Mouse (Mus musculus) liver, embryonic 14.5 days (tissue): ENCODE results near the gene Chn2. TPM values are rescaled to one million over a fixed set of nuclear protein-coding genes. Genes with fewer than 3 reads are reported as not detected.

Experiments
- ATAC-seq: fragments of 200-750 bp; cut with Nextera tagmentation; 2 replicates; pipeline ENCODE4 v1.8.0; 2017; ENCODE audit warnings: moderate number of reproducible peaks, mild to moderate bottlenecking, moderate library complexity; ENCODE audit not compliant: insufficient read depth
- DNase-seq, 3 experiments: peaks; one replicate each; pipeline ENCODE4 v3.0.0-alpha.2; 2012 to 2013; ENCODE audit warnings: low read depth in 3 of 3, low spot score in 3 of 3
- H3K27ac ChIP-seq: fragments of 300-500 bp; sonication (generic); 2 replicates; pipeline ENCODE4 v1.5.1; 2014; ENCODE audit warnings: moderate library complexity, mild to moderate bottlenecking, control low read depth, inconsistent platforms
- H3K27me3 ChIP-seq: fragments of 300-500 bp; sonication (generic); 2 replicates; pipeline ENCODE4 v1.6.1; 2014; ENCODE audit warnings: mild to moderate bottlenecking, low read length, moderate library complexity; ENCODE audit not compliant: control insufficient read depth, insufficient read depth
- H3K36me3 ChIP-seq: fragments of 300-500 bp; sonication (generic); replicated peaks from 2 replicates; pipeline ENCODE4 v1.6.1; 2014; ENCODE audit warnings: low read depth; ENCODE audit not compliant: control insufficient read depth, insufficient read depth
- H3K4me1 ChIP-seq, 2 experiments: fragments of 200-500 bp in 1 of 2; fragments of 300-500 bp in 1 of 2; sonication (generic) in 1 of 2; replicated peaks; 2 replicates each; pipeline ENCODE4 v1.6.1; 2012 to 2014; ENCODE audit warnings: antibody characterized with exemption in 1 of 2, inconsistent platforms in 1 of 2, low read length in 1 of 2; ENCODE audit not compliant: control insufficient read depth in 2 of 2, insufficient read depth in 2 of 2
- H3K4me2 ChIP-seq: fragments of 300-500 bp; sonication (generic); 2 replicates; pipeline ENCODE4 v1.6.1; 2014; ENCODE audit warnings: low read depth, mild to moderate bottlenecking, control low read depth, moderate library complexity
- H3K4me3 ChIP-seq, 2 experiments: fragments of 200-500 bp in 1 of 2; fragments of 300-500 bp in 1 of 2; sonication (generic) in 1 of 2; 2 replicates each; pipeline ENCODE4 v1.5.1; 2012 to 2014; ENCODE audit warnings: low read depth in 2 of 2, low read length in 2 of 2, mild to moderate bottlenecking in 2 of 2, control low read depth in 1 of 2, inconsistent platforms in 1 of 2, moderate library complexity in 1 of 2; ENCODE audit not compliant: insufficient read depth in 1 of 2
- H3K9ac ChIP-seq: fragments of 300-500 bp; sonication (generic); replicated peaks from 2 replicates; pipeline ENCODE4 v1.6.1; 2014; ENCODE audit warnings: mild to moderate bottlenecking, control low read depth, moderate library complexity
- H3K9me3 ChIP-seq: fragments of 300-500 bp; sonication (generic); 2 replicates; pipeline ENCODE4 v1.6.1; 2016; ENCODE audit warnings: low read length, mixed read lengths; ENCODE audit not compliant: control insufficient read depth
- CTCF ChIP-seq: IDR thresholded peaks from 2 replicates; pipeline ENCODE4 v1.5.1; 2016; ENCODE audit warnings: antibody characterized with exemption, low read depth, control low read depth
- EP300 ChIP-seq: IDR thresholded peaks from 2 replicates; pipeline ENCODE4 v1.6.1; 2016; ENCODE audit warnings: antibody characterized with exemption, low read depth
- WGBS: fragments of 180-500 bp; shearing (Covaris S2); extraction: QIAGEN DNeasy Blood & Tissue Kit; methylation state at CpG from one replicate; pipeline ENCODE4 v1.1.7; 2014; ENCODE audit not compliant: insufficient replicate concordance; 5-methylcytosine and 5-hydroxymethylcytosine counted together
- polyA plus RNA-seq, 2 experiments: library from polyadenylated mRNA; depleted of rRNA in 1 of 2; stranded (reverse) in 1 of 2; unstranded in 1 of 2; fragments of >200 nt; fragmentation: Nextera tagmentation in 1 of 2; extraction: Ambion mirVana in 1 of 2; gene quantifications; 2 replicates each; pipeline versions ENCODE4 v1.2.1 to v1.2.3; 2012 to 2014

The Chn2 gene
- polyA plus RNA-seq, 2 experiments: 1.7 to 4.3 TPM

DNA sequence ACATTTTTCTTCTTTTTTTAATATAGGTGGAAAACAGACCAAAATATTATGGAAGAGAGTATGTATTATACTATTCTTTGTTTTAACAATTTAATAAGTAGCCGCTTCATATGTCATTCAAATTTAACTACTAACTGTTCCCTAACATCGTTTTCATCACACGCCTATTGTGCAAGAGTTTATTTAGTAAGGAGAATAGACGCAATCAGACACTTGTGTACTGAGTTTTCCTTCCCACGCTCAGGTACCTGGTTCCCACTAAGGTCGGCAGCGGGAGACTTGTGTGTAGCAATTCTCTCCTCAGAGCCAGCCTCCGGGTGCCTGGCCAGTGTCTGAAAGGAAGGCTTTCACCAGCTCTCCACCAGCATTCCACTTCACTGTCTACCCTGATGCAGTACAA is 176.3 kb downstream of the Chn2 start:
- ATAC-seq: no peak
- H3K27me3 ChIP-seq: no peaks in the 10 kb centered on the region
- H3K36me3 ChIP-seq: no peaks in the 10 kb centered on the region
- no peak overlapping the region for H3K9ac ChIP-seq
- 58% methylated on average over 8 of the region's 8 CpGs for WGBS
- TF ChIP-seq EP300 (no peak), CTCF (no peak)
- H3K4me2 ChIP-seq: no peak overlapping the region
- no peaks in the 10 kb centered on the region for H3K4me1 ChIP-seq
- no peaks in the 10 kb centered on the region for H3K9me3 ChIP-seq
- H3K4me3 ChIP-seq: no peak overlapping the region
- H3K27ac ChIP-seq: no peak overlapping the region
- DNase-seq: no peak

DNA sequence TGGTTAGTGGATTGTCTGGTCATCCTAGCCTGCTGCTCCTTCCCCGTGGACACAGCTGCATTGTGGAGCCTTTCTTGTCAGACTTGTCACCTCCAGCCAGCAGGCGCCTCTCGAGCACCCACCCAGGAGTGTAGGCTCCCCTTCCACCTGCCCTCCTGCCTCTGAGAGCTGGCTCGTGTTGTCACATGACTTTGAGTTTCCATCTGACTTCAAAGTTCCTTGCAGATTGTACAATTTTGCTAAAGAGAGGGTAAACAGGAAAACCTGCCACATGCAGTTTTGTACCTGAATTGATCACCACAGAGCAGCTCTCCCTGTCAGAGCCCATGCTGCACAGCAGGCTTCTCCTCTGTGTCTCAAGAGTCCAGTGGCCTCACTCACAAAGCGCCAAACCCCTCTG is 177.2 kb downstream of the Chn2 start:
- Histone ChIP-seq H3K9ac (no peak overlapping the region), H3K4me3 (no peak overlapping the region), H3K27ac (no peak overlapping the region), H3K4me2 (no peak overlapping the region), H3K36me3 (no peaks in the 10 kb centered on the region), H3K4me1 (no peaks in the 10 kb centered on the region), H3K9me3 (no peaks in the 10 kb centered on the region), H3K27me3 (no peaks in the 10 kb centered on the region)
- WGBS: 57% methylated on average over 5 of the region's 5 CpGs
- ATAC-seq (no peak), DNase-seq (no peak)
- TF ChIP-seq EP300 (no peak), CTCF (no peak)

DNA sequence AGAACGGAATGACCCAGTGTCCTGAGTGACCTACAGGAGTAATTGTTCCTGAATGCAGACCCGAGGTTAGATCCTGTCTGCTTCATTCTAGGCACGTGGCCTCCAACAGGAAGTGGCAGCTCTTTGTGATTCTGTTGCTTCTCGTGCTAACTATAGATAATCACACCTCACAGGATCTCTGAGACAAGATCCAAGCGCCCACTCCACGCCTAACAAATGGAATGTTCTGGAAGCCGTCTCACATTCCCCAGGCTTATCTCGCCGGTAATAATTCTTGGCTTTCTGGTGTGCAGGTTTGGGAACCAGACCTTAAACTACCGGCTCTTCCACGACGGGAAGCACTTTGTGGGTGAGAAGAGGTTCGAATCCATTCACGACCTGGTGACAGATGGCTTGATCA is 180.8 kb downstream of the Chn2 start:
- H3K9ac ChIP-seq: no peak overlapping the region
- H3K9me3 ChIP-seq: no peaks in the 10 kb centered on the region
- TF ChIP-seq CTCF: no peak
- TF ChIP-seq EP300: no peak
- no peaks in the 10 kb centered on the region for H3K27me3 ChIP-seq
- no peak overlapping the region for H3K4me3 ChIP-seq
- WGBS: 57% methylated on average over 14 of the region's 14 CpGs
- H3K27ac ChIP-seq: no peak overlapping the region
- H3K4me1 ChIP-seq: no peaks in the 10 kb centered on the region
- ATAC-seq (no peak), DNase-seq (no peak)
- H3K4me2 ChIP-seq: no peak overlapping the region
- H3K36me3 ChIP-seq: no peaks in the 10 kb centered on the region

DNA sequence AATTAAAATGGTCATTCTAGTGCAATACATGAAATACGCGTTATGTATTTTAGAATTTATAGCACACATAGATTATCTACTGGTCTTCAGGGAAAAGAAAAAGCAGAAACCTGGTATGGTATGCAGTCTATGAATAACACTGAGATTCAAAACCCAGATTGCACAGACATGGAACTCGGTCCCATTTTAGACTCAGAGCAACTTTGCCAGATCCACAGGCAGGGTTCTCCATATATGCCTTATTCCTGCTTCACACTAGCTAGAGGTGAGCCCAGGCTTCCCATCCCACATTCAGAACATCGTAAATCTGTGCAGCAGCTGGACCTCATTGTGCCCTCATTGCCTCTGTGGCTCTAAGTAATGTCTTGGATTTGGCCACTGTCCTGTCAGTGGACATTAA is 184.2 kb downstream of the Chn2 start:
- TF ChIP-seq EP300: no peak
- TF ChIP-seq CTCF: no peak
- no peak for DNase-seq
- Histone ChIP-seq H3K9ac (no peak overlapping the region), H3K4me1 (peaks cover 0 to 2% of the 10 kb centered on the region in 2 experiments; a peak in 1 of 4 replicates), H3K4me3 (no peak overlapping the region), H3K4me2 (no peak overlapping the region), H3K27me3 (no peaks in the 10 kb centered on the region), H3K27ac (no peak overlapping the region), H3K36me3 (no peaks in the 10 kb centered on the region), H3K9me3 (no peaks in the 10 kb centered on the region)
- no peak for ATAC-seq
- 80% methylated on average over 4 of the region's 4 CpGs for WGBS

DNA sequence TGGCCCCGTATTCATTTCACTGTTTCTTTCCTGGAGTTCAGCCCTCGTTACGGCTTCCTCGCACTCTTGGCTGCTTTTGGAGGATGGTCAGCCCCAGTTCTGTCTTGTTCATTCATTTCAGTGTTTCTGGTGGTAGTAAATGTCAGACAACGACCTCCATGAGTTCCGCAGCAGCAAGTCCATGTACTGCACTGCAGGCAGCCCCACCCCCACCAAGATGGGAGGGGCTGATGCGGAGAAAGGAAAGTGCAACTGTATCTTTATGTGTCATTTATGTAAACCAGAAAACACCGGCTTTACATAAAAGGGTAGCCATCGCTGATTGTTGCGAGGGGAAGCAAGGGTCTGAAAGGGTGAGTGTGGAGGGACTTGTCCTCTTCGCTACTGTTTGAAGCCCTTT is 185.0 kb downstream of the Chn2 start:
- no peak overlapping the region for H3K4me3 ChIP-seq
- WGBS: 71% methylated on average over 11 of the region's 11 CpGs

More for the DNA sequence above, 185.0 kb downstream of the Chn2 start:
- ATAC-seq (no peak), DNase-seq (no peak)
- TF ChIP-seq CTCF (no peak), EP300 (no peak)
- Histone ChIP-seq H3K27ac (no peak overlapping the region), H3K4me1 (peaks cover 0 to 2% of the 10 kb centered on the region in 2 experiments; a peak in 1 of 4 replicates), H3K9me3 (no peaks in the 10 kb centered on the region), H3K4me2 (no peak overlapping the region), H3K27me3 (no peaks in the 10 kb centered on the region), H3K9ac (no peak overlapping the region), H3K36me3 (no peaks in the 10 kb centered on the region)
